Mouse (Mus musculus): ENCODE measurements around the gene Dnase2a.

DNA sequence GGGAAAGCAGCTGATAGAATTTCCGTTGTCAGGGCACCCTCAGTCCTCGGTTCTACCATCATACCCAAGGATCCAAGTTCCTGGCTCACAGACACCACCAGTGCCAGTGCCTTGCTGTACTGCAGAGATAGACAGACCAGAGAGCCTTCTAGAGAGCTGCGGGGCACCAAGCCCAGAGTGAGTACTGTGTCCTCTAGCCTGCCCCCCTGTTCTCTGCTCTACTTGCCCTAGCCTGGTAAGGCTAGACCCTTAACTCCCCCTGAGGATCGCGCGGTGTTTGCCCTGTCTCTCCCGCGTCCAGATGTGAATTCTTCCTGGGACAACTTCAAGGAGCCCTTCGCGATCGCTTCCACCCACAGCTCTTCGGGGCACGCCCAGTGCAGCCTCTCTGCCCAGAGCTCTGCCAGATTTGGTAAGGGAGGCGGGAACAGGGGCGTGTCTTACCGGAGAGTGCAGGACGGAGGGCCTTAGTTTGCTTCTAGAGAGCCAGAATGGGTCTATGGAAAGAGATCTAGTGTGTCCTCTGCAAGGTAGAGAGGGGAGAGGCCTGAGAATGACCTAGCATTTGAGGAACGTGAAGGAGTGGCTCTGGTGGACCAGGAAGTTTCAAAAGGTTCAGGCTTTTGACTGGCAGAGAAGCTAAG, 44.4 kb downstream of the Dnase2a start:
- TF ChIP-seq CTCF (IDR thresholded peaks at IDR 0.05) (no peak), EP300 (IDR thresholded peaks at IDR 0.05) (no peak)

Measured in lung, postnatal 0 days (tissue).